Mouse (Mus musculus): ENCODE data around the gene Gm11756.
"Not testable (repeated sequence)": the region's sequence is repeated elsewhere in the genome, so short reads cannot be mapped to it uniquely, and the experiment has no call there.

Gene Gm11756

DNA sequence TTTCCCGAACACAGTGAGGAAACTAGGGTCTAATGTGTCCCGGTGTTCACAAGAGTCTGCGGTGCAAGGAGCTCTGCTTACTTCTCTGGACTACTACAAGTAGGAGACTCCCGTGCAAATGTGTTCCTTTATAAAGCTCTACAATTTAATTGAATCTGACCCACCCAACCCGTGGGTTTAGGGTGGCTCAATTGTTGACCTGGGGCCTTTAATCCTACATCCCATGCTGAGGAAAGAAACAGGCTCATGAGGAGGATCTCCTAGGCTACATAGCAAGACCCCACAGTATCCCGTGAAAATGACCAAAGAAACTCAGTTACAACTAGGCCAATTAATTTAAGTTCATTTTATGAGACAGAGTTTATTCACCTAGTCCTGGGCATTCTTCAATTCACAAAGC is at the start of gene Gm11756:
Gene Gm11756, minus strand, starts transcription at position 101 of the 400 bp plus-strand sequence.
- DNase-seq: not testable (repeated sequence)

DNA sequence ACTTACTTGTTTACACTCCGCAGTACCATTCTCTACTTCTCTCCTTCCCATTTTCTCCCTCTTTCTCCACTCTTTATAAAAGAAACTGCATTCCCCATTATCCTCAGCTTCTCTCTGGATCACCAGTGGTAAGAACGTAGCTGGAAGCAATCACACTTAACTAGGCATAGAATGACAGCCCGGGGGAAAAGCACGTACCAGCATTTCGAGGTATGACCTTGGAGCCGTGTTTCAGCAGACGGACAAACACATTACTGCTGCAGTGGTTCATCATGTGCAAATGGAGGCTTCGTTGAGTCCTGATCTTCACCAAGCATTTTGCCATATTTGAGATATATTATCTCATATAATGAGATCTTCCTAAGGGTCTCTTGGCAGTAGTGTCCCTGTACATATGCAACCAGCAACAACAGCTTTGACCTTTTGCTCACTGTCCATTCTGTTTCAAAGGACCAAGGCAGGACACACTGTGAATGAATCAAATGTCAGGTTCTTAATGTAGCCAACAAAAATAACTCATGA is 29.9 kb upstream of the Gm11756 start, which contains the start of gene 2310002L09Rik:
Gene 2310002L09Rik, minus strand, starts transcription at position 472 of the 522 bp plus-strand sequence.
- DNase-seq: no peak

DNA sequence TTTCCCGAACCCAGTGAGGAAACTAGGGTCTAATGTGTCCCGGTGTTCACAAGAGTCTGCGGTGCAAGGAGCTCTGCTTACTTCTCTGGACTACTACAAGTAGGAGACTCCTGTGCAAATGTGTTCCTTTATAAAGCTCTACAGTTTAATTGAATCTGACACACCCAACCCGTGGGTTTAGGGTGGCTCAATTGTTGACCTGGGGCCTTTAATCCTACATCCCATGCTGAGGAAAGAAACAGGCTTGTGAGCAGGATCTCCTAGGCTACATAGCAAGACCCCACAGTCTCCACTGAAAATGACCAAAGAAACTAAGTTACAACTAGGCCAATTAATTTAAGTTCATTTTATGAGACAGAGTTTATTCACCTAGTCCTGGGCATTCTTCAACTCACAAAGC is 14.7 kb downstream of the Gm11756 start, which contains the start of gene Gm13871:
Gene Gm13871, minus strand, starts transcription at position 101 of the 400 bp plus-strand sequence.
- DNase-seq: not testable (repeated sequence)

DNA sequence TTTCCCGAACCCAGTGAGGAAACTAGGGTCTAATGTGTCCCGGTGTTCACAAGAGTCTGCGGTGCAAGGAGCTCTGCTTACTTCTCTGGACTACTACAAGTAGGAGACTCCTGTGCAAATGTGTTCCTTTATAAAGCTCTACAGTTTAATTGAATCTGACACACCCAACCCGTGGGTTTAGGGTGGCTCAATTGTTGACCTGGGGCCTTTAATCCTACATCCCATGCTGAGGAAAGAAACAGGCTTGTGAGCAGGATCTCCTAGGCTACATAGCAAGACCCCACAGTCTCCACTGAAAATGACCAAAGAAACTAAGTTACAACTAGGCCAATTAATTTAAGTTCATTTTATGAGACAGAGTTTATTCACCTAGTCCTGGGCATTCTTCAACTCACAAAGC is 29.5 kb downstream of the Gm11756 start, which contains the start of gene Gm11757:
Gene Gm11757, minus strand, starts transcription at position 101 of the 400 bp plus-strand sequence.
- not testable (repeated sequence) for DNase-seq

DNA sequence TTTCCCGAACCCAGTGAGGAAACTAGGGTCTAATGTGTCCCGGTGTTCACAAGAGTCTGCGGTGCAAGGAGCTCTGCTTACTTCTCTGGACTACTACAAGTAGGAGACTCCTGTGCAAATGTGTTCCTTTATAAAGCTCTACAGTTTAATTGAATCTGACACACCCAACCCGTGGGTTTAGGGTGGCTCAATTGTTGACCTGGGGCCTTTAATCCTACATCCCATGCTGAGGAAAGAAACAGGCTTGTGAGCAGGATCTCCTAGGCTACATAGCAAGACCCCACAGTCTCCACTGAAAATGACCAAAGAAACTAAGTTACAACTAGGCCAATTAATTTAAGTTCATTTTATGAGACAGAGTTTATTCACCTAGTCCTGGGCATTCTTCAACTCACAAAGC is 44.4 kb downstream of the Gm11756 start, which contains the start of gene Gm11758:
Gene Gm11758, minus strand, starts transcription at position 101 of the 400 bp plus-strand sequence.
- DNase-seq: not testable (repeated sequence)

Data from right cerebral cortex, adult 18-20 months (tissue).